Mouse (Mus musculus): ENCODE measurements around the gene Acot1.

The Acot1 gene

GRCm38 (mm10) chr12:84064621-84065020, 55.3 kb downstream of the Acot1 start:
- DNase-seq: no peak

- DNase-seq: no peak
Observed at GRCm38 (mm10) chr12:84067752-84068151, 58.5 kb downstream of the Acot1 start.

All from thymus, postnatal 36 days (tissue).